Mouse (Mus musculus): ENCODE measurements at regions not wholly inside any gene's neighbourhood (a gene's known extent, or its start where the extent isn't known, plus 50 kb on each side); places are given as distances from the start of the nearest gene placed in this dataset.

- no peak for DNase-seq (ENCODE audit: extremely low read depth, insufficient read length, low spot score)
Observed at GRCm38 (mm10) chr2:128465214-128465984, 125.6 kb upstream of the Spdye4c start.

GRCm38 (mm10) chr2:128467490-128468245 lies 123.3 kb upstream of the Spdye4c start:
- peak; percentile 58 for DNase-seq (ENCODE audit: extremely low read depth, insufficient read length, low spot score)

- no peak for DNase-seq (ENCODE audit: extremely low read depth, insufficient read length, low spot score)
Observed at GRCm38 (mm10) chr2:128468323-128468722, 122.7 kb upstream of the Spdye4c start.

- peak; percentile 85 for DNase-seq (ENCODE audit: extremely low read depth, insufficient read length, low spot score)
Observed at GRCm38 (mm10) chr2:128470351-128470750, 120.7 kb upstream of the Spdye4c start.

GRCm38 (mm10) chr2:128473241-128473954 lies 117.6 kb upstream of the Spdye4c start:
- DNase-seq (ENCODE audit: extremely low read depth, insufficient read length, low spot score), result no peak

GRCm38 (mm10) chr2:128473997-128474396 lies 117.0 kb upstream of the Spdye4c start:
- DNase-seq (ENCODE audit: extremely low read depth, insufficient read length, low spot score), result no peak

GRCm38 (mm10) chr2:128477242-128477641 lies 113.8 kb upstream of the Spdye4c start:
- DNase-seq (ENCODE audit: extremely low read depth, insufficient read length, low spot score), result no peak

- DNase-seq (ENCODE audit: extremely low read depth, insufficient read length, low spot score), result no peak
Observed at GRCm38 (mm10) chr2:128491217-128491877, 99.7 kb upstream of the Spdye4c start.

GRCm38 (mm10) chr2:128493871-128494270 lies 97.1 kb upstream of the Spdye4c start:
- DNase-seq (ENCODE audit: extremely low read depth, insufficient read length, low spot score), result no peak

GRCm38 (mm10) chr2:128497891-128498290 lies 93.1 kb upstream of the Spdye4c start:
- no peak for DNase-seq (ENCODE audit: extremely low read depth, insufficient read length, low spot score)

- DNase-seq (ENCODE audit: extremely low read depth, insufficient read length, low spot score), result no peak
Observed at GRCm38 (mm10) chr2:128498611-128499010, 92.4 kb upstream of the Spdye4c start.

GRCm38 (mm10) chr2:128499575-128500184 lies 91.3 kb upstream of the Spdye4c start:
- DNase-seq (ENCODE audit: extremely low read depth, insufficient read length, low spot score), result no peak

GRCm38 (mm10) chr2:128502676-128503075 lies 88.3 kb upstream of the Spdye4c start:
- DNase-seq (ENCODE audit: extremely low read depth, insufficient read length, low spot score), result no peak

- DNase-seq (ENCODE audit: extremely low read depth, insufficient read length, low spot score), result no peak
Observed at GRCm38 (mm10) chr2:128503136-128503935, 87.7 kb upstream of the Spdye4c start.

GRCm38 (mm10) chr2:128507591-128508243 lies 83.3 kb upstream of the Spdye4c start:
- DNase-seq (ENCODE audit: extremely low read depth, insufficient read length, low spot score), result no peak

GRCm38 (mm10) chr2:128508244-128508605 lies 82.8 kb upstream of the Spdye4c start:
- DNase-seq (ENCODE audit: extremely low read depth, insufficient read length, low spot score), result no peak

GRCm38 (mm10) chr2:128511291-128511690 lies 79.7 kb upstream of the Spdye4c start:
- no peak for DNase-seq (ENCODE audit: extremely low read depth, insufficient read length, low spot score)

GRCm38 (mm10) chr2:128512852-128513251 lies 78.2 kb upstream of the Spdye4c start:
- no peak for DNase-seq (ENCODE audit: extremely low read depth, insufficient read length, low spot score)
